Mouse (Mus musculus): ENCODE data around the gene Dusp19.

Gene Dusp19

GRCm38 (mm10) chr2:80638364-80639241, 21.8 kb downstream of the Dusp19 start:
- DNase-seq (ENCODE audit: low spot score in 2 of 2), result peak; percentile 80 to 95

- no peak for DNase-seq (ENCODE audit: low spot score in 2 of 2)
These were observed 22.6 kb downstream of the Dusp19 start for GRCm38 (mm10) chr2:80639398-80639797.

GRCm38 (mm10) chr2:80639864-80640263, 23.0 kb downstream of the Dusp19 start:
- no peak for DNase-seq (ENCODE audit: low spot score in 2 of 2)

GRCm38 (mm10) chr2:80661414-80661813, 44.6 kb downstream of the Dusp19 start:
- no peak for DNase-seq (ENCODE audit: low spot score in 2 of 2)

- no peak for DNase-seq (ENCODE audit: low spot score in 2 of 2)
These were observed 45.8 kb downstream of the Dusp19 start for GRCm38 (mm10) chr2:80662682-80663081.

- DNase-seq (ENCODE audit: low spot score in 2 of 2), result no peak
These were observed 50.6 kb downstream of the Dusp19 start for GRCm38 (mm10) chr2:80667396-80667964.

GRCm38 (mm10) chr2:80669868-80670666, 53.2 kb downstream of the Dusp19 start:
- no peak for DNase-seq (ENCODE audit: low spot score in 2 of 2)

- DNase-seq (ENCODE audit: low spot score in 2 of 2), result no peak
These were observed 62.0 kb downstream of the Dusp19 start for GRCm38 (mm10) chr2:80678803-80679202.
